Mouse (Mus musculus) neural tube, embryonic 13.5 days (tissue): Measurements from ENCODE around the gene Gipc2. TPM values are rescaled to one million over a fixed set of nuclear protein-coding genes. Genes with fewer than 3 reads are reported as not detected.
A peak's percentile ranks its signal among the peaks of the same experiment; 100 is the strongest.
"Not testable (repeated sequence)": the region's sequence is repeated elsewhere in the genome, so short reads cannot be mapped to it uniquely, and the experiment has no call there.

Experiments used
- ATAC-seq: fragments of 200-750 bp; cut with Nextera tagmentation; 2 replicates; pipeline ENCODE4 v1.8.0; 2017; ENCODE audit warnings: low read depth, mild to moderate bottlenecking, moderate TSS enrichment, moderate library complexity
- H3K27ac ChIP-seq: fragments of 300-500 bp; sonication (generic); replicated peaks from 2 replicates; pipeline ENCODE4 v1.5.1; 2015; ENCODE audit warnings: moderate library complexity, mild to moderate bottlenecking, inconsistent platforms
- H3K27me3 ChIP-seq: fragments of 300-500 bp; sonication (generic); 2 replicates; pipeline ENCODE4 v1.6.1; 2015; ENCODE audit warnings: mild to moderate bottlenecking, inconsistent platforms
- H3K36me3 ChIP-seq: fragments of 300-500 bp; sonication (generic); 2 replicates; pipeline ENCODE4 v1.6.1; 2015; ENCODE audit warnings: mild to moderate bottlenecking, inconsistent platforms
- H3K4me1 ChIP-seq: fragments of 300-500 bp; sonication (generic); replicated peaks from 2 replicates; pipeline ENCODE4 v1.6.1; 2015; ENCODE audit warnings: inconsistent platforms
- H3K4me2 ChIP-seq: fragments of 300-500 bp; sonication (generic); 2 replicates; pipeline ENCODE4 v1.6.1; 2015; ENCODE audit warnings: inconsistent platforms, mild to moderate bottlenecking, moderate library complexity
- H3K4me3 ChIP-seq: fragments of 300-500 bp; sonication (generic); 2 replicates; pipeline ENCODE4 v1.5.1; 2015; ENCODE audit warnings: mild to moderate bottlenecking, inconsistent platforms
- H3K9ac ChIP-seq: fragments of 300-500 bp; sonication (generic); 2 replicates; pipeline ENCODE4 v1.6.1; 2015; ENCODE audit warnings: moderate library complexity, mild to moderate bottlenecking, inconsistent platforms
- H3K9me3 ChIP-seq: fragments of 300-500 bp; sonication (generic); 2 replicates; pipeline ENCODE4 v1.6.1; 2016; ENCODE audit warnings: inconsistent platforms
- whole genome bisulfite sequencing: fragments of 180-500 bp; shearing (Covaris S2); methylation state at CpG from one replicate; pipeline ENCODE4 v1.1.7; 2015; 5-methylcytosine and 5-hydroxymethylcytosine counted together
- polyA plus RNA-seq: library from polyadenylated mRNA; unstranded; fragments of >200 nt; fragmentation: Nextera tagmentation; extraction: Ambion mirVana; gene quantifications from 2 replicates; pipeline ENCODE4 v1.2.1, GENCODE M21; 2015

The Gipc2 gene
- polyA plus RNA-seq, 1 experiment from 2014 or later = 5.7 TPM

DNA sequence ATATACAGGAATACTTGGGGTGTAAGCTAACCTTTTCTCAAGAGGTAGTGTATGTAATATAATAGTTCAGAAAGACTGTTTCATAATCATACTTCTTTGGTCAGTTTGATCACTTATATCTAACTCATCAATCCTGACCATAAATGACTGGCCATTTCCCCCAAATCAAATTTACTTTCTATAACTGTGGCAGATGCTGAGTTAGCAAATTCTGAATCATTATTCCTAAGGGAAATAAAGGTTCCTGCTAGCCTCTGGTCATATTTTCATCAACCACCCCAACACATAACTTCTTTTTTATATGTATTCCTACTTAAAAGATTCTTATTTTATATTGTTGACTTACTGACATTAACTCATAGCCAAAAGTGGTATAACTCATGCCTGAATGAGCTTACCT is 36.9 kb upstream of the Gipc2 start:
- ATAC-seq = no peak
- H3K27me3 ChIP-seq = no peaks in the 10 kb centered on the region
- 0 out of 2 replicates have a peak, but pooled peaks cover 2% of the 10 kb centered on the region for H3K4me1 ChIP-seq
- no peak overlapping the region for H3K4me2 ChIP-seq
- H3K4me3 ChIP-seq = no peak overlapping the region
- no peaks in the 10 kb centered on the region for H3K9me3 ChIP-seq
- no peak overlapping the region for H3K27ac ChIP-seq
- no peaks in the 10 kb centered on the region for H3K36me3 ChIP-seq
- no peak overlapping the region for H3K9ac ChIP-seq

DNA sequence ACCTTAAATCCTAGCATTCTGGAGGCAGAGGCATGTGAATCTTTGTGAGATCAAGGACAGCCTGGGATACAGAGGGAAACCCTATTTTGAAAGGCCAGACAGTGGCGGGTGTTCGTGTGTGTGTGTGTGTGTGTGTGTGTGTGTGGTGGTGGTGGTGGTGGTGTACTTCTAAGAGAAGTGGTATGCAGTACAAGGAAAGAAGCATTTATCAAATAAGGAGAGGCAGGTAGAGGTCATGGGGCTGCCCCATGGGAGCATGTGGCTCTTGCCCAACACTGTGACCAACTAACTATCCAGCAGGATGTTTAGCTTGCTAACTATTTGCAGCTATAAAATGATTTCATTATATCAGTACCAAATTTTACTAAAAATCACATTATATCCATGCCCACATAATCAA is 35.6 kb upstream of the Gipc2 start:
- no peak overlapping the region for H3K4me2 ChIP-seq
- no peak overlapping the region for H3K4me3 ChIP-seq
- no peak overlapping the region for H3K27ac ChIP-seq
- H3K9me3 ChIP-seq = no peaks in the 10 kb centered on the region
- no peaks in the 10 kb centered on the region for H3K36me3 ChIP-seq
- H3K9ac ChIP-seq = no peak overlapping the region
- H3K27me3 ChIP-seq = no peaks in the 10 kb centered on the region
- no peak for ATAC-seq
- H3K4me1 ChIP-seq = no peaks in the 10 kb centered on the region
- 91% methylated on average over 2 of the region's 2 CpGs for whole genome bisulfite sequencing

DNA sequence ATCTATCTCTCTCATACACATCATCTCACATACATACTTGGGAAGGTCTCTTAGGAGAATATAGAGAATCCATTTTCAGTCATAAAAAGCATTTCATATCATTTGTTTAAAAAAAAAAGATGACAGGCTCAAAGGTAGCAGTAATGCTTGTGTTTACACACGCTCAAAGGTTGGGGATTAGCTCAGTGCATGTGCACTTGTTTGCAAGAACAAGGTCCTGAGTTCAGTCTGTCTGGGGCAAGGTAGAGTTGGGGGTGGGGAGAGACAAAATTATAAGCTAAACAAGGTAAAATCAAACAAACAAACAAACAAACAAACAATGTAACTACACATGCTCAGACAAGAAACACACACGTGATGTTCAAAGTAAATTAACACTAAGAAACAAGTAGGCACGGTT is 35.2 kb upstream of the Gipc2 start:
- WGBS = 88% methylated on average over 3 of the region's 3 CpGs

DNA sequence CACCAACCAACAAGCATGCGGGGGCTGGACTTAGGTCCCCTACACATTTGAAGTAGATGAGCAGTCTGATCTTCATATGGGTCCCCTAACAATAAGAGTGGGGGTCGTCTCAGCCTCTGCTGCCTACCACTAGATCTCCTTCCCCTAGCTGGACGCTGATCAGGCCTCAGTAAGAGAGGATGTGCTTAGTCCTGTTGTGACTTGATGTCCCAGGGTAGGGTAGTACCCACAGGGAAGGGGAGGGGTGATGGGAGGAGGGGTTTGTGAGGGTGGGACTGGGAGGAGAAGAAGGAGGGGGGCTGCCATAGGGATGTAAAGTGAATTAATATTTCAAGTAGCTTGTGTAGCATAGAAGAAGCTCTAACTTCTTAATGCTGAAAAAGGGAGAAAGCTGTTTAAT is 33.1 kb upstream of the Gipc2 start:
- Histone ChIP-seq H3K4me3 (no peak overlapping the region), H3K9ac (no peak overlapping the region), H3K9me3 (no peaks in the 10 kb centered on the region), H3K27ac (no peak overlapping the region), H3K4me2 (no peak overlapping the region), H3K4me1 (no peaks in the 10 kb centered on the region), H3K27me3 (no peaks in the 10 kb centered on the region), H3K36me3 (no peaks in the 10 kb centered on the region)
- 65% methylated on average over 3 of the region's 3 CpGs for WGBS
- ATAC-seq = no peak

More for the DNA sequence above, 35.2 kb upstream of the Gipc2 start:
- Histone ChIP-seq H3K4me1 (no peaks in the 10 kb centered on the region), H3K36me3 (no peaks in the 10 kb centered on the region), H3K27ac (no peak overlapping the region), H3K27me3 (no peaks in the 10 kb centered on the region), H3K9ac (no peak overlapping the region), H3K4me2 (no peak overlapping the region), H3K9me3 (no peaks in the 10 kb centered on the region), H3K4me3 (no peak overlapping the region)
- ATAC-seq = no peak

DNA sequence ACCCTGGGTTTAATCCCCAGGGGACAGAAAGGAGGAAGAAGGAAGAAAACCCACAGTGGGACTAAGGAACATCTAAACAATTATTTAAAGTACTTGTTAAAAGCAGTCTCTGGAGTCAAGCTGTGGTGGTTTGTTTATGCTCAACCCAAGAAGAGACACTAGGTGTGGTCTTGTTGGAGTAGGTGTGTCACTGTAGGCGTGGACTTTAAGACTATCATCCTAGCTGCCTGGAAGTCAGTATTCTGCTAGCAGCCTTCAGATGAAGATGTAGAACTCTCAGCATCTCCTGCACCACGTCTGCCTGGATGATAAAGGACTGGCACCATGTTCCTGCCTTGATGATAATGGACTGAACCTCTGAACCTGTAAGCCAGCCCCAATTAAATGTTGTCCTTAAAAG is 31.2 kb upstream of the Gipc2 start:
- WGBS = 43% methylated on average over 2 of the region's 2 CpGs
- ATAC-seq = not testable (repeated sequence)

DNA sequence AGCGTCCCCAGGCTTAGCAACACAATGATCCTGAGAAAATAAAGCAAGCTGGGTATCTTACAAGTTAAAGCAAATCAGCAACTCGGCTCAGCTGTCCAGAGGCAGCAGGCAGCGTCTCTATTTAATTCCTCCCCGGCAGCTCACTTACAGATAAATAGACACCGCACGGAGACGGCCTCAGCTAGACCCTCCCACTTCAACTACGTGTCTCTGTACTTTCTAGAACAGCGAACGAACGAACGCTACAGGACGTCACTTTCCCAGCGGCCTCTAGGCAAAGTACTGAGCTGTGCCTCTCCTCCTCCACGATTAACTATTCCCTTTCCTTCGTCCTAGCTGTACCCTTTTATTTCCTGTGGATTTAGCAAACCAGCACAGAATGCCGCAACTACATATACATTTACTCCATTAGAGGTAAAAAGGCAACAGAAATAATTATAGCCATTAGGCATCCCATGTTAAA is 27.6 kb upstream of the Gipc2 start:
- H3K36me3 ChIP-seq = no peaks in the 10 kb centered on the region
- no peaks in the 10 kb centered on the region for H3K9me3 ChIP-seq
- H3K9ac ChIP-seq = peak overlapping the region; percentile 74
- peak overlapping the region; percentile 46 for H3K4me3 ChIP-seq
- peak overlapping the region; percentile 82 for H3K27ac ChIP-seq
- H3K4me2 ChIP-seq = peak overlapping the region; percentile 59
- H3K27me3 ChIP-seq = no peaks in the 10 kb centered on the region
- peaks cover 32% of the 10 kb centered on the region for H3K4me1 ChIP-seq
- WGBS = 1% methylated on average over 17 of the region's 17 CpGs
- peak; percentile 98 for ATAC-seq

More for the DNA sequence above, 31.2 kb upstream of the Gipc2 start:
- H3K4me2 ChIP-seq, H3K36me3 ChIP-seq, H3K4me1 ChIP-seq, H3K27me3 ChIP-seq, H3K9me3 ChIP-seq, H3K27ac ChIP-seq, H3K4me3 ChIP-seq, H3K9ac ChIP-seq: not testable (repeated sequence)

DNA sequence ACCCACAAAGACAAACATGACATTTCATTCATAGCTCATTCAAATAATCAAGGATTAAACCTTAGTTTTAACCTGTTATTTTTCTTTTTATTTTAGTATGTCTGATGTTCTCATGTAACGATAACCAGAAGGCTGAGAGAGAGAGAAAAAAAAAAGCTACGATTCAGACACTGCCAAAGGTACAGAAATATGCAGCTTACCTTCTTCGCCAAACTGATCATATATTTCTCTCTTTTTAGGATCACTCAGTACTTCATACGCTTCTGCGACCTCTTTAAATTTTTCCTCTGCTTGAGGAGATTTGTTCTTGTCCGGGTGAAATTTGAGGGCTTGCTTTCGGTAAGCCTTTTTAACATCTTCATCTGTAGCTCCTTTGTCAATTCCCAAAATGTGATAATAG is 27.1 kb upstream of the Gipc2 start:
- Histone ChIP-seq H3K36me3 (no peaks in the 10 kb centered on the region), H3K9me3 (no peaks in the 10 kb centered on the region), H3K27ac (peak overlapping the region; percentile 82), H3K4me3 (peak overlapping the region; percentile 46), H3K27me3 (no peaks in the 10 kb centered on the region), H3K4me1 (peaks cover 33% of the 10 kb centered on the region), H3K4me2 (peak overlapping the region; percentile 59), H3K9ac (peak overlapping the region; percentile 74)
- WGBS = 20% methylated on average over 7 of the region's 7 CpGs
- ATAC-seq = no peak

DNA sequence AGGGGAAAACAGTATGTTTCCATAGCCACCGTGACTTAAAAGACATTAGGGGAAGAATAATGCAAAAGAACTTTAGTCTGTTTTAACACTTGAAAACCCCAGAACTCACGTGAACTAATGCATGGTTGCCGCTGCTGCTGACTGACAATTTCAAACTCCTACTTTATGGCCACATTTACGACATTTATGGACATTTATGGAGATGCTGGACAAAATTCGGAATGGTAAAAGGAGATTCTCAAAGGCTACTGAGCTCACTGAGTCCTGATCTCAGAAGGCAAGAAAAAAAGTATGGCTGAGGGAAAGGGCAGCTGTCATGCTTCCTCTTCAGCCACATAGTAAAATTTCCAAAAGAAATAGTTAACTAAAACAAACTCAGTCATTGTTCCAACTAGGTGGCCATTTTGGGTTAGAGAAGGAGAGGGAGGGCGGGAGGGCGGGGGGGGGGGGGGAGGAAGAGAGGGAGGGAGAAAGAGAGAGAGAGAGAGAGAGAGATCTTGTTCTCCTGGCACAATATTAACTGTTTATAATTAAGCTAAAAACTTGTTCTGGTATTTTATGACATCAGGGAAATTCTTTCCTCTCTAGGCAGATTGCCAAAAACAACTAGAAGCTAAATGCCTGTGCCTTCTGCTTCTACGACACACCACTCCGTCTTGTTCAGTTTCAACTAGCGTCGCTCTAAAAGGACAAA is 26.4 kb upstream of the Gipc2 start:
- Histone ChIP-seq H3K27ac (peak overlapping the region; percentile 46), H3K36me3 (no peaks in the 10 kb centered on the region), H3K9ac (peak overlapping the region; percentile 60), H3K4me2 (peak overlapping the region; percentile 65), H3K4me3 (peak overlapping the region; percentile 46), H3K9me3 (no peaks in the 10 kb centered on the region), H3K4me1 (peaks cover 33% of the 10 kb centered on the region), H3K27me3 (no peaks in the 10 kb centered on the region)
- ATAC-seq = no peak
- WGBS = 36% methylated on average over 10 of the region's 11 CpGs

DNA sequence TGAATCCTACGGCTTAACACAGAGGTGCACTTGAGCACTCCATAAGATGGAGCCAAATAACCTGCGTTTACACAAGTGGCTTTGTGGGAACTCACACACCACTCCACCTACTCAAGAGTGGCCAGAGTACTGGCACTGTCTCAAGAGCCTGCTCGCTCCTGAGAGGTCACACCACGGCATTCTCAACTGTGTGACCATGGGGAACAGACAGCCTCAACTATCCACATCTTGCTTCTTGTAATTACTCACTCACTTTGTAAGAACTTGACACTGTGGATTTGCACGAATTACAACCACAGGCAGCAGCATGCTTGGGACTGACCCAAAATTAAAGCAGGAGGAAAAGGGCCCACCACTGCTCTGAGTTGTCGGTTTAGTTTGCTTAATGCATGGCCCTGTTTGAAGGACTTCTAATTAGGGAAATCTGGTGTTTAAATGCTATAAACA is 25.8 kb upstream of the Gipc2 start:
- 32% methylated on average over 6 of the region's 6 CpGs for WGBS
- no peaks in the 10 kb centered on the region for H3K9me3 ChIP-seq
- H3K4me3 ChIP-seq = peak overlapping the region; percentile 46
- peak overlapping the region; percentile 46 for H3K27ac ChIP-seq
- no peaks in the 10 kb centered on the region for H3K36me3 ChIP-seq
- peaks cover 33% of the 10 kb centered on the region for H3K4me1 ChIP-seq
- H3K27me3 ChIP-seq = no peaks in the 10 kb centered on the region
- peak overlapping the region; percentile 65 for H3K4me2 ChIP-seq
- ATAC-seq = peak; percentile 30; the same call in 1 of the 2 replicates
- peak overlapping the region; percentile 60 for H3K9ac ChIP-seq

DNA sequence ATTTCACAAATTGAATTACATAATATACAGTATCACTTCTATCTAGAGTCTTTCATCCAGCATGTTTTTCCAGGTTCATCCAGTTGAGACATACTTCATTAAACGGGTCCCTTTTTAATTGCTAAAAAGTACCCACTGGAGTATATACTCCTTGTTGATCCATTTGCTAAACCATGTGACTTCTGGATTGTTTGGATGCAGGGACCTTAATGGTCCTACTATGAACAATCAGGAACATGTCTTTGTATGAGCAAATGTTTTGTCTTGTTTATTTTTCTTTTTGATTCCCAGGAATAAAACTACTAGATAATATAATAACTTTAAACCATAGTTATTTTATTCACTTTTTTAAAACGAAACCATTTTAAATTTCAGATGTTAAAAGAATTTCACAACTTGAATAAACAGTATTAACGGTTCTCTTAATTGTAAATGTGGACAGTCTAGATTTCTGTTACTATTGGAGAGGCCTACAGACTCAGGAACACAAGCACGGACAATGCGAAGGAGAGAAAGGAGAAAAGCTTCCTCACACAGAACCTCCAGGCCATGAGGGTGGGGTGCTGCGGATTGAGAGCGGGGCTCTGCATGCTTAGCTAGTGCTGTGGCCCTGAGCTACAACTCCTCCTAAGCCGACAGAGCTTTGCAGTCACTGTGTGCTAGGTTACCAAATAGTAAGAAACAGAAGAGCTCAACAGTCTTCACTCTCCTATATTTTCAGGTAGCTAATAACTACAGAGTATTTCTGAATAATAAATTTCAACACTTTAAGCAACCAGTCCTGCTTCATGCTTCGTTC is 24.8 kb upstream of the Gipc2 start:
- Histone ChIP-seq H3K4me3 (peak overlapping the region; percentile 17; the same call in 1 of the 2 replicates), H3K27ac (no peak overlapping the region), H3K4me2 (peak overlapping the region; percentile 65), H3K9ac (peak overlapping the region; percentile 46; the same call in 1 of the 2 replicates), H3K36me3 (peaks cover 4% of the 10 kb centered on the region), H3K4me1 (peaks cover 33% of the 10 kb centered on the region), H3K27me3 (no peaks in the 10 kb centered on the region), H3K9me3 (no peaks in the 10 kb centered on the region)
- WGBS = 82% methylated on average over 9 of the region's 9 CpGs
- ATAC-seq = no peak

DNA sequence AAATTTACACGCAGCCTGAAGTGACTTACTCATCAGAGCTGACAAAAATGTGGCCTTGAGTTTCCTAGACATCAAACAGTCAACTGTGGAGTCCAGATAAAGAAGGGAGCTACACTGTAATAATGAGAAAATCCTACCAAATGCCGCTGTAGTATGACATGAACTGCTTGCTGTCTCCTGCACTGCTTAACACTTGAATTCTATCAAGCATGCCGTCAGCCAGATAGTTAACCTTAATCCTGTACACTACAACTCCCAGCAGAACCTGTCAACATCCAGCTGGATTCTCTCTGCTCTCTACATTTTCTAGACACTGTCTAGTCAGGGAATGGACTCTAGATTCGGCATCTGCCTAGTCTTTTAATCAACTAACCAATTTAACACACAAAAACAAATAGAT is 23.3 kb upstream of the Gipc2 start:
- no peak overlapping the region for H3K4me3 ChIP-seq
- no peak overlapping the region for H3K9ac ChIP-seq
- peaks cover 33% of the 10 kb centered on the region for H3K4me1 ChIP-seq
- WGBS = 78% methylated on average over 4 of the region's 4 CpGs
- H3K4me2 ChIP-seq = no peak overlapping the region
- peaks cover 18% of the 10 kb centered on the region for H3K36me3 ChIP-seq
- H3K9me3 ChIP-seq = no peaks in the 10 kb centered on the region
- no peaks in the 10 kb centered on the region for H3K27me3 ChIP-seq
- no peak for ATAC-seq
- no peak overlapping the region for H3K27ac ChIP-seq

DNA sequence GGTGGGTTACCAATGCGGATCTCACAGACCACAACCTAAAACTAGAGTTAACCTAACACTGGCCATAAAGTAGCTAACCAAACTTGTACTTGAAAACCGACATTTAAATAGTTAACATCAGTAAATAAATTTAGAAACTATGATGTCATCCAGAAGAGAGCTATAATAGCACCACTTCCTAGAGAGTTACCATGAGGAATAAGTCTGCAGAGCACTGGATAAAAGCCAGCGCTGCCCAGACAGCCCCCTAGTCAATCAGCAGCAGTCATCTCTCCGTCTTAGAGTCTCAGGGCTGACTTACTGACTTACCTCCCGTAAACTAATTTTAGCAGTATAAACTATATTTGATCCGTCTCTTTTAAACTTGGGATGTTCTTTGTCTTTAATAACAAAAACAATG is 20.1 kb upstream of the Gipc2 start:
- 89% methylated on average over 6 of the region's 6 CpGs for WGBS
- no peak for ATAC-seq

More for the DNA sequence above, 20.1 kb upstream of the Gipc2 start:
- no peak overlapping the region for H3K4me2 ChIP-seq
- peaks cover 18% of the 10 kb centered on the region for H3K4me1 ChIP-seq
- peaks cover 27% of the 10 kb centered on the region for H3K36me3 ChIP-seq
- no peak overlapping the region for H3K4me3 ChIP-seq
- no peaks in the 10 kb centered on the region for H3K27me3 ChIP-seq
- H3K9ac ChIP-seq = no peak overlapping the region
- H3K27ac ChIP-seq = no peak overlapping the region
- H3K9me3 ChIP-seq = no peaks in the 10 kb centered on the region
